9 mouse cellular contexts compared by ENCODE assay signal in the genomic region with DNA sequence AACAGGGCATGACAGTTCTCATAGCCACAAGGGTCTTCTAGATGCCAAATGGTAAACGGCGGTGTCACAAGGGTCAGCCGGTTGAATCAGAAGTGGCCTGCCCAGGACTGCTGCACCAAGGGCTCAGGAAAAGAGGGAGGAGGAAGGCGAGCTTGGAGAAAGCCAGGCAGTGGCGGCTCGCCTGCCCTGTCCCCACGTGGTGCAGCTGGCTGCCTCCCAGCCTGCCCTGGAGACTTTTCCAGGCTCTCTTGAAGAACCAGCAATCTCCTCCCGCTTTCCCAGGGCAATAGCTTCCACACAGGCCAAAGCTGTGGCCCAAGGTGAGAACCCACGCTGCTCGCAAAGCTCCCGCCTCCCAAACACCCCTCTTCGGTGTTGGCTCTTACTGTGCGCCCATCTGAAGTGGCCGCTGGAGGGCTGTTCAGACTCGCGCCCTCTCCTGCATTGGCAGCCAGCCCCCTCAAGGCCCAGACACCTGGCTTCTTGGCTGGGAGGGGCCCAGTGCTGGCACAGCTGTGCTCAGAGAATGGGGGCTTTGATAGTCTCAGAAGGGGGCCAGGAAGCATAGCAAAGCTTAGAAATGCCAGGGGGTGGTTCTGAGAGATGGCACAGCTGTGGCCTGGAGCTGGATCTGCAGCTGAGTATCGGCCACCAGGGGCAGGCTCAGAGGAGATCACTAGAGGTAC. TPM values are rescaled to one million over a fixed set of nuclear protein-coding genes. Genes with fewer than 3 reads are reported as not detected.
DNase-seq lines count a peak whose midpoint lies in the region; ATAC-seq and TF ChIP-seq lines count a peak whose summit lies in the region.
"Had no signal": no experiment of that assay in that cellular context is flagged by ENCODE, and none has a peak within 500 bp of the region (broad histone marks: within the 10 kb centered on the region; RNA-seq: fewer than 3 reads in every experiment).

No protein-coding gene starts in this region.

- H3K9me3 ChIP-seq in hindbrain, embryonic 15.5 days, result no peaks in the 10 kb centered on the region
- H3K9me3 ChIP-seq in midbrain, postnatal 0 days (ENCODE audit: low read length), result no peaks in the 10 kb centered on the region

- TF ChIP-seq CTCF in midbrain, postnatal 0 days (IDR thresholded peaks at IDR 0.05), result peak; percentile 47

- peak overlapping the region; percentile 26 for H3K4me2 ChIP-seq in hindbrain, embryonic 15.5 days
- peak overlapping the region; percentile 28 for H3K4me2 ChIP-seq in midbrain, postnatal 0 days (ENCODE audit: low read depth, low read length, poor library complexity, severe bottlenecking)

- no peak overlapping the region for H3K9ac ChIP-seq in hindbrain, embryonic 15.5 days
- H3K9ac ChIP-seq in midbrain, postnatal 0 days (replicated peaks; ENCODE audit: low read length, poor library complexity, severe bottlenecking), result no peak overlapping the region

- peak overlapping the region; percentile 58 for H3K27ac ChIP-seq in hindbrain, embryonic 15.5 days (replicated peaks)
- H3K27ac ChIP-seq in midbrain, postnatal 0 days (ENCODE audit: low read depth, low read length), result peak overlapping the region; percentile 55

- 0 out of 2 replicates have a peak overlapping the region, but pooled peaks have one; percentile 14 for H3K4me3 ChIP-seq in hindbrain, embryonic 15.5 days
- H3K4me3 ChIP-seq in midbrain, postnatal 0 days (ENCODE audit: low read depth, low read length), result no peak overlapping the region
- H3K4me3 ChIP-seq: megakaryocyte, embryonic 14.5 days had no signal

- 7% methylated on average over 17 of the region's 17 CpGs for WGBS in hindbrain, embryonic 15.5 days
- 2% methylated on average over 17 of the region's 17 CpGs for WGBS in midbrain, postnatal 0 days

- ATAC-seq in hindbrain, embryonic 15.5 days (ENCODE audit: low FRiP score, low read depth), result peak; percentile 64
- peak; percentile 13 for ATAC-seq in midbrain, postnatal 0 days (ENCODE audit: low FRiP score)
- ATAC-seq in erythroblast, adult 5-6 weeks (replicated peaks; ENCODE audit: low FRiP score, poor library complexity, severe bottlenecking), result no peak

- DNase-seq in kidney, postnatal 25 days, result peak; percentile 22 to 38
- DNase-seq in kidney, adult 11 months, result no peak
- peak; percentile 64 to 74 for DNase-seq in adrenal gland, postnatal 36 days
- peak; percentile 75 for DNase-seq in midbrain, postnatal 0 days (ENCODE audit: low spot score)
- no peak for DNase-seq in urinary bladder, adult 18-20 months (ENCODE audit: low spot score in 2 of 2)
- no peak for DNase-seq in right cerebral cortex, postnatal 25 days

- no peaks in the 10 kb centered on the region for H3K36me3 ChIP-seq in hindbrain, embryonic 15.5 days
- no peaks in the 10 kb centered on the region for H3K36me3 ChIP-seq in midbrain, postnatal 0 days (ENCODE audit: insufficient read depth, low read length)

- H3K27me3 ChIP-seq in hindbrain, embryonic 15.5 days, result peaks cover 67% of the 10 kb centered on the region
- H3K27me3 ChIP-seq in midbrain, postnatal 0 days (ENCODE audit: insufficient read depth, low read length), result peaks cover 45% of the 10 kb centered on the region

- H3K4me1 ChIP-seq in hindbrain, embryonic 15.5 days (replicated peaks), result peaks cover 40% of the 10 kb centered on the region
- H3K4me1 ChIP-seq in midbrain, postnatal 0 days (ENCODE audit: insufficient read depth, low read length), result peaks cover 16% of the 10 kb centered on the region

RNA-seq across cellular contexts. Expression of gene Bcan, which starts 2.4 kb away (rescaled TPM):
- total RNA-seq in adrenal gland, postnatal 36 days (2021), result 10 to 100 TPM; 45.9 to 47.8 TPM
- 107 and 112 TPM in 2 replicates for polyA plus RNA-seq in hindbrain, embryonic 15.5 days (2015; fragmentation: Nextera tagmentation; extraction: Ambion mirVana)
- total RNA-seq in midbrain, postnatal 0 days (2014; rRNA removed), result 248 and 284 TPM in 2 replicates
- polyA plus RNA-seq in midbrain, postnatal 0 days (2015; fragmentation: Nextera tagmentation; extraction: Ambion mirVana), result 180 and 212 TPM in 2 replicates
- not detected in 2 replicates for total RNA-seq in erythroblast, adult 5-6 weeks (2015; ENCODE audit: low replicate concordance)
- total RNA-seq in erythroblast, adult 5-6 weeks (2017; ENCODE audit: low replicate concordance), result not detected in 2 replicates

RNA-seq across cellular contexts. Expression of gene Hapln2, which starts 24.9 kb away (rescaled TPM):
- not detected for total RNA-seq in adrenal gland, postnatal 36 days (2021)
- 0.87 and 0.95 TPM in 2 replicates for polyA plus RNA-seq in hindbrain, embryonic 15.5 days (2015; fragmentation: Nextera tagmentation; extraction: Ambion mirVana)
- 2.4 and 3.0 TPM in 2 replicates for total RNA-seq in midbrain, postnatal 0 days (2014; rRNA removed)
- 0.83 and 0.85 TPM in 2 replicates for polyA plus RNA-seq in midbrain, postnatal 0 days (2015; fragmentation: Nextera tagmentation; extraction: Ambion mirVana)
- total RNA-seq in erythroblast, adult 5-6 weeks (2015; ENCODE audit: low replicate concordance), result not detected in 2 replicates
- total RNA-seq in erythroblast, adult 5-6 weeks (2017; ENCODE audit: low replicate concordance), result not detected in 2 replicates

RNA-seq across cellular contexts. Expression of gene Nes, which starts 31.6 kb away (rescaled TPM):
- 10 to 100 TPM in 1 of 2 experiments, 1 to 10 TPM in 1; 8.8 to 13.3 TPM for total RNA-seq in adrenal gland, postnatal 36 days (2021)
- 31.8 and 42.1 TPM in 2 replicates for polyA plus RNA-seq in hindbrain, embryonic 15.5 days (2015; fragmentation: Nextera tagmentation; extraction: Ambion mirVana)
- 22.4 and 37.1 TPM in 2 replicates for total RNA-seq in midbrain, postnatal 0 days (2014; rRNA removed)
- polyA plus RNA-seq in midbrain, postnatal 0 days (2015; fragmentation: Nextera tagmentation; extraction: Ambion mirVana), result 8.2 and 8.8 TPM in 2 replicates
- total RNA-seq in erythroblast, adult 5-6 weeks (2015; ENCODE audit: low replicate concordance), result not detected in 2 replicates
- total RNA-seq in erythroblast, adult 5-6 weeks (2017; ENCODE audit: low replicate concordance), result 0.42 TPM in 1 of 2 replicates, not detected in the other

RNA-seq across cellular contexts. Expression of gene Gpatch4, which starts 40.5 kb away (rescaled TPM):
- 10 to 100 TPM; 12.9 to 20.4 TPM for total RNA-seq in adrenal gland, postnatal 36 days (2021)
- polyA plus RNA-seq in hindbrain, embryonic 15.5 days (2015; fragmentation: Nextera tagmentation; extraction: Ambion mirVana), result 36.0 and 36.5 TPM in 2 replicates
- total RNA-seq in midbrain, postnatal 0 days (2014; rRNA removed), result 7.8 and 18.5 TPM in 2 replicates
- 32.3 and 35.7 TPM in 2 replicates for polyA plus RNA-seq in midbrain, postnatal 0 days (2015; fragmentation: Nextera tagmentation; extraction: Ambion mirVana)
- 2.9 and 4.6 TPM in 2 replicates for total RNA-seq in erythroblast, adult 5-6 weeks (2015; ENCODE audit: low replicate concordance)
- total RNA-seq in erythroblast, adult 5-6 weeks (2017; ENCODE audit: low replicate concordance), result 4.7 and 7.2 TPM in 2 replicates

RNA-seq across cellular contexts. Expression of gene Crabp2, which starts 54.0 kb away (rescaled TPM):
- under 1 TPM in 1 of 2 experiments, not detected in 1; 0.33 TPM for total RNA-seq in adrenal gland, postnatal 36 days (2021)
- polyA plus RNA-seq in hindbrain, embryonic 15.5 days (2015; fragmentation: Nextera tagmentation; extraction: Ambion mirVana), result 50.7 and 74.7 TPM in 2 replicates
- total RNA-seq in midbrain, postnatal 0 days (2014; rRNA removed), result 19.2 and 27.1 TPM in 2 replicates
- polyA plus RNA-seq in midbrain, postnatal 0 days (2015; fragmentation: Nextera tagmentation; extraction: Ambion mirVana), result 49.0 and 50.8 TPM in 2 replicates
- total RNA-seq in erythroblast, adult 5-6 weeks (2015; ENCODE audit: low replicate concordance), result not detected in 2 replicates
- not detected in 2 replicates for total RNA-seq in erythroblast, adult 5-6 weeks (2017; ENCODE audit: low replicate concordance)

Comparison
In these comparisons a context has a peak if more than half of its experiments do, and no peak if none do; other contexts are left out.
1. DNase-seq: peak in kidney, postnatal 25 days (2 of 2), adrenal gland, postnatal 36 days (2 of 2) and midbrain, postnatal 0 days (single experiment); none in kidney, adult 11 months (single experiment), urinary bladder, adult 18-20 months (0 of 2) and right cerebral cortex, postnatal 25 days (single experiment).
2. RNA of gene Bcan, which starts 2.4 kb away (total RNA-seq): 248 to 284 TPM in midbrain, postnatal 0 days and 45.9 to 47.8 TPM in adrenal gland, postnatal 36 days; not detected in erythroblast, adult 5-6 weeks; every median in the first group is over 10 times any median in the second.
3. RNA of gene Nes, which starts 31.6 kb away (total RNA-seq): 22.4 to 37.1 TPM in midbrain, postnatal 0 days and 8.8 to 13.3 TPM in adrenal gland, postnatal 36 days; 0.42 TPM in erythroblast, adult 5-6 weeks; every median in the first group is over 4 times any median in the second.